Mouse (Mus musculus): ENCODE measurements at regions not wholly inside any gene's neighbourhood (a gene's known extent, or its start where the extent isn't known, plus 50 kb on each side); places are given as distances from the start of the nearest gene placed in this dataset.

DNA sequence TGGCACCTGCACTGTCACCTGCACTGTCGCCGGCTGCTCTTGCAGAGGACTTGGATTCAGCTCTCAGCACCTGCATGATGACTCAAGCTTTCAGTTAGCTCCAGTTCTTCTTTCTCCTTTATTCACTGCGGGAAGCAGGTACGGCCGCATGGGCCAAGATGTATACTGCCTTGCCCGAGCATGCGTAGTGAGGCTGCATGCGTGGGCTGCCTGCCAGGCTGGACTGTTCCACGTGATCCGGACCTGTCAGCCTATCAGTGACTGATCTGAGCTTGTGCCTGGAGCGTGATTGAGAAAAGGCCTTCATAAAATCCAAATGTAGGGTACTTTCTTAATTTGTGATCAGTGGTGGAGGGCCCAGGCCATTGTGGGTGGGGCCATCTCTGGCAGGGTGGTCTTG is 68.2 kb downstream of the Mycn start:
- TF ChIP-seq CTCF (IDR thresholded peaks at IDR 0.05; ENCODE audit: borderline replicate concordance, insufficient read depth, low read depth, low read length) (no peak), POLR2A (IDR thresholded peaks at IDR 0.05; ENCODE audit: borderline replicate concordance, insufficient read depth, low read length) (no peak)

Measured in cerebellum, adult 2 months (tissue).